In genomic region chr7:4863041-4863440, GRCm38 (mm10) we compare ENCODE assay signal across 9 mouse cellular contexts. TPM values are rescaled to one million over a fixed set of nuclear protein-coding genes. Genes with fewer than 3 reads are reported as not detected.
A peak's percentile ranks its signal among the peaks of the same experiment; 100 is the strongest.
DNase-seq lines count a peak whose midpoint lies in the region; ATAC-seq lines count a peak whose summit lies in the region.
"Had no signal": no experiment of that assay in that cellular context is flagged by ENCODE, and none has a peak within 500 bp of the region (broad histone marks: within the 10 kb centered on the region; RNA-seq: fewer than 3 reads in every experiment).

No protein-coding gene starts in this region.

- no peak overlapping the region for H3K4me2 ChIP-seq in embryonic facial prominence, embryonic 14.5 days (ENCODE audit: low read depth, low read length)
- no peak overlapping the region for H3K4me2 ChIP-seq in stomach, embryonic 15.5 days
- H3K4me2 ChIP-seq in midbrain, embryonic 11.5 days = no peak overlapping the region

- H3K36me3 ChIP-seq in embryonic facial prominence, embryonic 14.5 days (ENCODE audit: control insufficient read depth, insufficient read depth, low read length) = no peaks in the 10 kb centered on the region
- no peaks in the 10 kb centered on the region for H3K36me3 ChIP-seq in stomach, embryonic 15.5 days
- H3K36me3 ChIP-seq in midbrain, embryonic 11.5 days (ENCODE audit: control insufficient read depth, insufficient read depth, low read length) = no peaks in the 10 kb centered on the region

- peak overlapping the region; percentile 39; the same call in 1 of the 2 replicates for H3K27ac ChIP-seq in embryonic facial prominence, embryonic 14.5 days (replicated peaks; ENCODE audit: low read depth, low read length)
- peak overlapping the region; percentile 14; the same call in 1 of the 2 replicates for H3K27ac ChIP-seq in stomach, embryonic 15.5 days
- no peak overlapping the region for H3K27ac ChIP-seq in midbrain, embryonic 11.5 days (ENCODE audit: low read depth, low read length)

- no peak overlapping the region for H3K4me3 ChIP-seq in embryonic facial prominence, embryonic 14.5 days (ENCODE audit: low read depth, low read length)
- no peak overlapping the region for H3K4me3 ChIP-seq in stomach, embryonic 15.5 days (replicated peaks)
- no peak overlapping the region for H3K4me3 ChIP-seq in midbrain, embryonic 11.5 days (ENCODE audit: low read depth, low read length)

- WGBS in embryonic facial prominence, embryonic 14.5 days = 27% methylated on average over 1 of the region's 1 CpGs
- WGBS in stomach, embryonic 15.5 days = 25% methylated on average over 1 of the region's 1 CpGs
- WGBS in midbrain, embryonic 11.5 days = 83% methylated on average over 1 of the region's 1 CpGs

- H3K4me1 ChIP-seq in embryonic facial prominence, embryonic 14.5 days (ENCODE audit: control insufficient read depth, insufficient read depth, low read length) = peaks cover 12% of the 10 kb centered on the region
- peaks cover 6% of the 10 kb centered on the region; the same call in 1 of the 2 replicates for H3K4me1 ChIP-seq in stomach, embryonic 15.5 days
- peaks cover 4% of the 10 kb centered on the region; the same call in 1 of the 2 replicates for H3K4me1 ChIP-seq in midbrain, embryonic 11.5 days (ENCODE audit: control insufficient read depth, insufficient read depth, low read length)

- no peaks in the 10 kb centered on the region for H3K9me3 ChIP-seq in embryonic facial prominence, embryonic 14.5 days (ENCODE audit: control insufficient read depth, low read length)
- H3K9me3 ChIP-seq in stomach, embryonic 15.5 days = no peaks in the 10 kb centered on the region
- no peaks in the 10 kb centered on the region for H3K9me3 ChIP-seq in midbrain, embryonic 11.5 days (ENCODE audit: control insufficient read depth, low read length)

- no peaks in the 10 kb centered on the region for H3K27me3 ChIP-seq in embryonic facial prominence, embryonic 14.5 days (replicated peaks; ENCODE audit: control insufficient read depth, insufficient read depth, low read length)
- H3K27me3 ChIP-seq in stomach, embryonic 15.5 days (replicated peaks) = no peaks in the 10 kb centered on the region
- H3K27me3 ChIP-seq in midbrain, embryonic 11.5 days (ENCODE audit: control insufficient read depth, insufficient read depth, low read length) = no peaks in the 10 kb centered on the region

- DNase-seq in right cerebral cortex, postnatal 14 days = peak; percentile 36
- DNase-seq in right cerebral cortex, postnatal 10 days (ENCODE audit: low spot score in 2 of 2) = no peak
- peak; percentile 84 for DNase-seq in embryonic facial prominence, embryonic 14.5 days (ENCODE audit: low spot score)
- DNase-seq in kidney, adult 8-10 months = peak; percentile 94 to 95
- no peak for DNase-seq in embryo, embryonic 9.5 days (ENCODE audit: extremely low spot score)
- DNase-seq in midbrain, embryonic 11.5 days (ENCODE audit: low spot score, missing footprints) = no peak
- DNase-seq in MN1 (ENCODE audit: low spot score) = no peak

- no peak for ATAC-seq in embryonic facial prominence, embryonic 14.5 days (ENCODE audit: low read depth)
- no peak for ATAC-seq in stomach, embryonic 15.5 days (ENCODE audit: insufficient read depth, low FRiP score, low read depth)
- no peak for ATAC-seq in midbrain, embryonic 11.5 days (ENCODE audit: low FRiP score)

- H3K9ac ChIP-seq in embryonic facial prominence, embryonic 14.5 days (ENCODE audit: low read depth, low read length) = no peak overlapping the region
- no peak overlapping the region for H3K9ac ChIP-seq in stomach, embryonic 15.5 days
- H3K9ac ChIP-seq in midbrain, embryonic 11.5 days (ENCODE audit: low read length) = no peak overlapping the region

RNA-seq across cellular contexts. Expression of gene Isoc2b, which starts 7.0 kb away (rescaled TPM):
- polyA plus RNA-seq in embryonic facial prominence, embryonic 14.5 days (2014; fragmentation: Nextera tagmentation; extraction: Ambion mirVana) = 6.5 and 7.0 TPM in 2 replicates
- polyA plus RNA-seq in stomach, embryonic 15.5 days (2015; fragmentation: Nextera tagmentation; extraction: Ambion mirVana) = 12.9 and 14.4 TPM in 2 replicates
- 2.6 and 4.6 TPM in 2 replicates for polyA plus RNA-seq in midbrain, embryonic 11.5 days (2014; fragmentation: Nextera tagmentation; extraction: Ambion mirVana)

RNA-seq across cellular contexts. Expression of gene Isoc2a, which starts 13.9 kb away (rescaled TPM):
- polyA plus RNA-seq in embryonic facial prominence, embryonic 14.5 days (2014; fragmentation: Nextera tagmentation; extraction: Ambion mirVana) = 1.3 and 1.6 TPM in 2 replicates
- 1.1 and 1.3 TPM in 2 replicates for polyA plus RNA-seq in stomach, embryonic 15.5 days (2015; fragmentation: Nextera tagmentation; extraction: Ambion mirVana)
- polyA plus RNA-seq in midbrain, embryonic 11.5 days (2014; fragmentation: Nextera tagmentation; extraction: Ambion mirVana) = 0.63 and 0.78 TPM in 2 replicates

RNA-seq across cellular contexts. Expression of gene Shisa7, which starts 18.5 kb away (rescaled TPM):
- polyA plus RNA-seq in embryonic facial prominence, embryonic 14.5 days (2014; fragmentation: Nextera tagmentation; extraction: Ambion mirVana) = 0.68 and 0.76 TPM in 2 replicates
- 0.36 and 0.44 TPM in 2 replicates for polyA plus RNA-seq in stomach, embryonic 15.5 days (2015; fragmentation: Nextera tagmentation; extraction: Ambion mirVana)
- polyA plus RNA-seq in midbrain, embryonic 11.5 days (2014; fragmentation: Nextera tagmentation; extraction: Ambion mirVana) = 1.9 and 2.4 TPM in 2 replicates

RNA-seq across cellular contexts. Expression of gene Gm36210, which starts 43.3 kb away (rescaled TPM):
- polyA plus RNA-seq in embryonic facial prominence, embryonic 14.5 days (2014; fragmentation: Nextera tagmentation; extraction: Ambion mirVana) = 0.35 TPM in 1 of 2 replicates, not detected in the other
- not detected in 2 replicates for polyA plus RNA-seq in stomach, embryonic 15.5 days (2015; fragmentation: Nextera tagmentation; extraction: Ambion mirVana)
- 0.12 TPM in 1 of 2 replicates, not detected in the other for polyA plus RNA-seq in midbrain, embryonic 11.5 days (2014; fragmentation: Nextera tagmentation; extraction: Ambion mirVana)
- polyA plus RNA-seq: intestine, embryonic 14.5 days had no signal

RNA-seq across cellular contexts. Expression of gene Ube2s, which starts 50.7 kb away (rescaled TPM):
- polyA plus RNA-seq in embryonic facial prominence, embryonic 14.5 days (2014; fragmentation: Nextera tagmentation; extraction: Ambion mirVana) = 347 and 359 TPM in 2 replicates
- 306 and 315 TPM in 2 replicates for polyA plus RNA-seq in stomach, embryonic 15.5 days (2015; fragmentation: Nextera tagmentation; extraction: Ambion mirVana)
- polyA plus RNA-seq in midbrain, embryonic 11.5 days (2014; fragmentation: Nextera tagmentation; extraction: Ambion mirVana) = 392 and 412 TPM in 2 replicates

Comparison
In these comparisons a context has a peak if more than half of its experiments do, and no peak if none do; other contexts are left out.
1. DNase-seq: peak in right cerebral cortex, postnatal 14 days (single experiment), embryonic facial prominence, embryonic 14.5 days (single experiment) and kidney, adult 8-10 months (2 of 2); none in right cerebral cortex, postnatal 10 days (0 of 2), embryo, embryonic 9.5 days (single experiment), midbrain, embryonic 11.5 days (single experiment) and MN1 (single experiment).